ENCODE assay signal across 9 mouse cellular contexts in the genomic region with DNA sequence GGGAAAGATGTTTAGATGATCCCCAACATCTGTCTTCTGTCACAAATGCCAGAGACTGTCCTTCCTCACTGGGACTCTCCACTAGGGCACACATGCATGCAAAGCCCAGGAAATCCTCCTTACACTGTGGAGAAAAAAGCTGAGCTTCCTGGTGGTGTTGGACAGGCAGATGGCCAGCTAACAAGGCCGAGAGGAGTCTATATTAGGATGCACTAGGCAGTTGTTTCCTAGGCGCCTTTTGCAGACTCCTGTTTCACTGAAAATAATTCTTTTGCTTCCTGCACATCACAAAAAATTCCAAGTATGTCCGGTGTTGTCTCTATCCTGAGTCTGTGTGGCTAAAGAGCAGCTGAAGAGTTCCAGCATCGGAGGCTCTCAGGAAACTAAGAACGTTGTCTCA. TPM values are rescaled to one million over a fixed set of nuclear protein-coding genes. Genes with fewer than 3 reads are reported as not detected.
A peak's percentile ranks its signal among the peaks of the same experiment; 100 is the strongest.
DNase-seq lines count a peak whose midpoint lies in the region; ATAC-seq lines count a peak whose summit lies in the region.
"Had no signal": no experiment of that assay in that cellular context is flagged by ENCODE, and none has a peak within 500 bp of the region (broad histone marks: within the 10 kb centered on the region; RNA-seq: fewer than 3 reads in every experiment).

No protein-coding gene starts in this region.

- H3K4me2 ChIP-seq in limb, embryonic 12.5 days = no peak overlapping the region
- no peak overlapping the region; the same call in 1 of the 2 replicates for H3K4me2 ChIP-seq in embryonic facial prominence, embryonic 14.5 days (ENCODE audit: low read depth, low read length)

- 68% methylated on average over 5 of the region's 5 CpGs for WGBS in limb, embryonic 12.5 days
- WGBS in limb, embryonic 10.5 days = 79% methylated on average over 5 of the region's 5 CpGs
- 36% methylated on average over 5 of the region's 5 CpGs for WGBS in embryonic facial prominence, embryonic 14.5 days

- H3K27me3 ChIP-seq in limb, embryonic 12.5 days = no peaks in the 10 kb centered on the region
- H3K27me3 ChIP-seq in limb, embryonic 10.5 days (ENCODE audit: low read depth, poor library complexity, severe bottlenecking) = no peaks in the 10 kb centered on the region
- H3K27me3 ChIP-seq in embryonic facial prominence, embryonic 14.5 days (replicated peaks; ENCODE audit: control insufficient read depth, insufficient read depth, low read length) = no peaks in the 10 kb centered on the region

- no peak for ATAC-seq in limb, embryonic 12.5 days (ENCODE audit: insufficient number of reproducible peaks, insufficient read depth, low FRiP score, low TSS enrichment, low read depth)
- peak; percentile 31; the same call in 1 of the 2 replicates for ATAC-seq in embryonic facial prominence, embryonic 14.5 days (ENCODE audit: low read depth)

- H3K27ac ChIP-seq in limb, embryonic 12.5 days = peak overlapping the region; percentile 70; the same call in 1 of the 2 replicates
- no peak overlapping the region for H3K27ac ChIP-seq in limb, embryonic 10.5 days
- H3K27ac ChIP-seq in embryonic facial prominence, embryonic 14.5 days (replicated peaks; ENCODE audit: low read depth, low read length) = peak overlapping the region; percentile 86

- no peak for DNase-seq in limb, embryonic 10.5 days (ENCODE audit: low spot score)
- peak; percentile 60 for DNase-seq in embryonic facial prominence, embryonic 14.5 days (ENCODE audit: low spot score)
- peak; percentile 25 for DNase-seq in heart, postnatal 4 days
- peak; percentile 22 to 47 for DNase-seq in kidney, postnatal 4 days
- no peak for DNase-seq in embryo, embryonic 10.5 days (ENCODE audit: low spot score)
- no peak for DNase-seq in B cell, adult 2 months
- DNase-seq in adrenal gland, adult 2 months = no peak
- DNase-seq: thymus, postnatal 25 days had no signal

- no peak overlapping the region for H3K9ac ChIP-seq in limb, embryonic 12.5 days (replicated peaks)
- 0 out of 2 replicates have a peak overlapping the region, but pooled peaks have one; percentile 5 for H3K9ac ChIP-seq in embryonic facial prominence, embryonic 14.5 days (ENCODE audit: low read depth, low read length)

- no peak overlapping the region for H3K4me3 ChIP-seq in limb, embryonic 12.5 days (replicated peaks)
- no peak overlapping the region for H3K4me3 ChIP-seq in limb, embryonic 10.5 days
- no peak overlapping the region for H3K4me3 ChIP-seq in embryonic facial prominence, embryonic 14.5 days (ENCODE audit: low read depth, low read length)

- peaks cover 22% of the 10 kb centered on the region for H3K4me1 ChIP-seq in limb, embryonic 12.5 days (replicated peaks)
- H3K4me1 ChIP-seq in limb, embryonic 10.5 days = peaks cover 46% of the 10 kb centered on the region
- H3K4me1 ChIP-seq in embryonic facial prominence, embryonic 14.5 days (ENCODE audit: control insufficient read depth, insufficient read depth, low read length) = peaks cover 29% of the 10 kb centered on the region

- H3K9me3 ChIP-seq in limb, embryonic 12.5 days = no peaks in the 10 kb centered on the region
- H3K9me3 ChIP-seq in limb, embryonic 10.5 days (replicated peaks) = no peaks in the 10 kb centered on the region
- H3K9me3 ChIP-seq in embryonic facial prominence, embryonic 14.5 days (ENCODE audit: control insufficient read depth, low read length) = no peaks in the 10 kb centered on the region

- peaks cover 3% of the 10 kb centered on the region; the same call in 1 of the 2 replicates for H3K36me3 ChIP-seq in limb, embryonic 12.5 days
- peaks cover 6% of the 10 kb centered on the region for H3K36me3 ChIP-seq in limb, embryonic 10.5 days
- H3K36me3 ChIP-seq in embryonic facial prominence, embryonic 14.5 days (ENCODE audit: control insufficient read depth, insufficient read depth, low read length) = 0 out of 2 replicates have a peak, but pooled peaks cover 3% of the 10 kb centered on the region

RNA-seq across cellular contexts. Expression of a gene that starts 3.8 kb away (rescaled TPM):
- 3.8 and 4.8 TPM in 2 replicates for polyA plus RNA-seq in limb, embryonic 12.5 days (2016; fragmentation: Nextera tagmentation; extraction: Ambion mirVana)
- 3.5 and 3.7 TPM in 2 replicates for polyA plus RNA-seq in limb, embryonic 10.5 days (2016; fragmentation: Nextera tagmentation; extraction: Ambion mirVana)
- 2.2 and 2.3 TPM in 2 replicates for polyA plus RNA-seq in embryonic facial prominence, embryonic 14.5 days (2014; fragmentation: Nextera tagmentation; extraction: Ambion mirVana)
- 1 to 10 TPM; 1.7 to 2.4 TPM for total RNA-seq in heart, postnatal 4 days (2021)
- total RNA-seq in adrenal gland, adult 2 months (2021) = 1 to 10 TPM; 1.8 to 2.2 TPM
- polyA plus RNA-seq in adrenal gland, adult 2 months (2012; rRNA removed) = not detected in 2 replicates

RNA-seq across cellular contexts. Expression of a gene that starts 22.3 kb away (rescaled TPM):
- 71.6 and 77.1 TPM in 2 replicates for polyA plus RNA-seq in limb, embryonic 12.5 days (2016; fragmentation: Nextera tagmentation; extraction: Ambion mirVana)
- polyA plus RNA-seq in limb, embryonic 10.5 days (2016; fragmentation: Nextera tagmentation; extraction: Ambion mirVana) = 76.5 and 82.6 TPM in 2 replicates
- polyA plus RNA-seq in embryonic facial prominence, embryonic 14.5 days (2014; fragmentation: Nextera tagmentation; extraction: Ambion mirVana) = 105 and 109 TPM in 2 replicates
- total RNA-seq in heart, postnatal 4 days (2021) = 10 to 100 TPM; 65.1 to 65.5 TPM
- total RNA-seq in adrenal gland, adult 2 months (2021) = 100 to 1,000 TPM in 1 of 2 experiments, 10 to 100 TPM in 1; 64.3 to 103 TPM
- 29.1 and 34.1 TPM in 2 replicates for polyA plus RNA-seq in adrenal gland, adult 2 months (2012; rRNA removed)

RNA-seq across cellular contexts. Expression of a gene that starts 50.2 kb away (rescaled TPM):
- 264 TPM in 2 replicates for polyA plus RNA-seq in limb, embryonic 12.5 days (2016; fragmentation: Nextera tagmentation; extraction: Ambion mirVana)
- 299 and 311 TPM in 2 replicates for polyA plus RNA-seq in limb, embryonic 10.5 days (2016; fragmentation: Nextera tagmentation; extraction: Ambion mirVana)
- 168 and 218 TPM in 2 replicates for polyA plus RNA-seq in embryonic facial prominence, embryonic 14.5 days (2014; fragmentation: Nextera tagmentation; extraction: Ambion mirVana)
- total RNA-seq in heart, postnatal 4 days (2021) = 10 to 100 TPM; 43.5 to 56.8 TPM
- 10 to 100 TPM; 10.2 to 27.9 TPM for total RNA-seq in adrenal gland, adult 2 months (2021)
- 0.19 and 0.48 TPM in 2 replicates for polyA plus RNA-seq in adrenal gland, adult 2 months (2012; rRNA removed)

RNA-seq across cellular contexts. Expression of a gene that starts 52.1 kb away (rescaled TPM):
- 28.3 and 29.3 TPM in 2 replicates for polyA plus RNA-seq in limb, embryonic 12.5 days (2016; fragmentation: Nextera tagmentation; extraction: Ambion mirVana)
- 28.6 and 31.5 TPM in 2 replicates for polyA plus RNA-seq in limb, embryonic 10.5 days (2016; fragmentation: Nextera tagmentation; extraction: Ambion mirVana)
- polyA plus RNA-seq in embryonic facial prominence, embryonic 14.5 days (2014; fragmentation: Nextera tagmentation; extraction: Ambion mirVana) = 19.2 and 21.2 TPM in 2 replicates
- total RNA-seq in heart, postnatal 4 days (2021) = 10 to 100 TPM; 16.5 to 19.3 TPM
- 10 to 100 TPM; 26.0 to 28.5 TPM for total RNA-seq in adrenal gland, adult 2 months (2021)
- polyA plus RNA-seq in adrenal gland, adult 2 months (2012; rRNA removed) = 2.1 and 2.2 TPM in 2 replicates

RNA-seq across cellular contexts. Expression of a gene that starts 58.0 kb away (rescaled TPM):
- 1,142 and 1,161 TPM in 2 replicates for polyA plus RNA-seq in limb, embryonic 12.5 days (2016; fragmentation: Nextera tagmentation; extraction: Ambion mirVana)
- polyA plus RNA-seq in limb, embryonic 10.5 days (2016; fragmentation: Nextera tagmentation; extraction: Ambion mirVana) = 1,265 and 1,468 TPM in 2 replicates
- polyA plus RNA-seq in embryonic facial prominence, embryonic 14.5 days (2014; fragmentation: Nextera tagmentation; extraction: Ambion mirVana) = 1,344 and 1,393 TPM in 2 replicates
- 100 to 1,000 TPM; 768 to 770 TPM for total RNA-seq in heart, postnatal 4 days (2021)
- total RNA-seq in adrenal gland, adult 2 months (2021) = 1,000 to 10,000 TPM in 1 of 2 experiments, 100 to 1,000 TPM in 1; 966 to 1,016 TPM
- polyA plus RNA-seq in adrenal gland, adult 2 months (2012; rRNA removed) = 83.8 and 120 TPM in 2 replicates

Comparison
In these comparisons a context has a peak if more than half of its experiments do, and no peak if none do; other contexts are left out.
1. DNase-seq: peak in embryonic facial prominence, embryonic 14.5 days (single experiment), heart, postnatal 4 days (single experiment) and kidney, postnatal 4 days (2 of 2); none in limb, embryonic 10.5 days (single experiment), embryo, embryonic 10.5 days (single experiment), B cell, adult 2 months (0 of 2) and adrenal gland, adult 2 months (single experiment).
2. RNA of a gene that starts 50.2 kb away (polyA plus RNA-seq): 299 to 311 TPM in limb, embryonic 10.5 days, 264 TPM in limb, embryonic 12.5 days and 168 to 218 TPM in embryonic facial prominence, embryonic 14.5 days; 0.19 to 0.48 TPM in adrenal gland, adult 2 months; every median in the first group is over 100 times any median in the second.